Mouse (Mus musculus): ENCODE results near the gene Tmem217. TPM values are rescaled to one million over a fixed set of nuclear protein-coding genes. Genes with fewer than 3 reads are reported as not detected.

Gene Tmem217
- polyA plus RNA-seq, 1 experiment from 2014 or later = 1.2 TPM

- Histone ChIP-seq H3K27me3 (no peaks in the 10 kb centered on the region), H3K4me2 (no peak overlapping the region), H3K9me3 (replicated peaks) (no peaks in the 10 kb centered on the region), H3K4me1 (no peaks in the 10 kb centered on the region), H3K9ac (no peak overlapping the region), H3K36me3 (peaks cover 89% of the 10 kb centered on the region), H3K27ac (no peak overlapping the region), H3K4me3 (replicated peaks) (no peak overlapping the region)
- 88% methylated on average over 4 of the region's 4 CpGs for WGBS
- no peak for ATAC-seq (replicated peaks; ENCODE audit: low FRiP score)
Measured at GRCm38 (mm10) chr17:29579579-29580126, 27.5 kb upstream of the Tmem217 start.

- WGBS = 91% methylated on average over 6 of the region's 6 CpGs
- Histone ChIP-seq H3K4me3 (replicated peaks) (no peak overlapping the region), H3K4me1 (no peaks in the 10 kb centered on the region), H3K27ac (no peak overlapping the region), H3K9ac (no peak overlapping the region), H3K9me3 (replicated peaks) (no peaks in the 10 kb centered on the region), H3K36me3 (peaks cover 87% of the 10 kb centered on the region), H3K27me3 (no peaks in the 10 kb centered on the region), H3K4me2 (no peak overlapping the region)
- ATAC-seq (replicated peaks; ENCODE audit: low FRiP score) = no peak
Measured at GRCm38 (mm10) chr17:29569831-29570230, 17.6 kb upstream of the Tmem217 start.

GRCm38 (mm10) chr17:29568435-29568834 lies 16.2 kb upstream of the Tmem217 start:
- H3K27me3 ChIP-seq = no peaks in the 10 kb centered on the region
- no peak overlapping the region for H3K9ac ChIP-seq
- no peaks in the 10 kb centered on the region for H3K9me3 ChIP-seq (replicated peaks)
- no peaks in the 10 kb centered on the region for H3K4me1 ChIP-seq
- WGBS = 75% methylated on average over 15 of the region's 15 CpGs
- no peak for ATAC-seq (replicated peaks; ENCODE audit: low FRiP score)
- no peak overlapping the region for H3K27ac ChIP-seq
- H3K36me3 ChIP-seq = peaks cover 79% of the 10 kb centered on the region
- no peak overlapping the region for H3K4me2 ChIP-seq
- no peak overlapping the region for H3K4me3 ChIP-seq (replicated peaks)

GRCm38 (mm10) chr17:29565521-29565920 lies 13.3 kb upstream of the Tmem217 start:
- Histone ChIP-seq H3K27me3 (no peaks in the 10 kb centered on the region), H3K9me3 (replicated peaks) (no peaks in the 10 kb centered on the region), H3K4me1 (no peaks in the 10 kb centered on the region), H3K9ac (no peak overlapping the region), H3K27ac (no peak overlapping the region), H3K36me3 (peaks cover 51% of the 10 kb centered on the region), H3K4me2 (no peak overlapping the region), H3K4me3 (replicated peaks) (no peak overlapping the region)
- WGBS = over 99% methylated on average over 5 of the region's 5 CpGs
- ATAC-seq (replicated peaks; ENCODE audit: low FRiP score) = no peak

- peaks cover 5% of the 10 kb centered on the region for H3K36me3 ChIP-seq
- 39% methylated on average over 5 of the region's 5 CpGs for WGBS
- peak overlapping the region; percentile 34; the same call in 1 of the 2 replicates for H3K27ac ChIP-seq
- H3K27me3 ChIP-seq = no peaks in the 10 kb centered on the region
- no peak overlapping the region for H3K4me2 ChIP-seq
- no peak overlapping the region for H3K9ac ChIP-seq
- H3K4me1 ChIP-seq = peaks cover 26% of the 10 kb centered on the region
- no peak overlapping the region for H3K4me3 ChIP-seq (replicated peaks)
- no peaks in the 10 kb centered on the region for H3K9me3 ChIP-seq (replicated peaks)
- ATAC-seq (replicated peaks; ENCODE audit: low FRiP score) = no peak
Measured at GRCm38 (mm10) chr17:29558476-29558875, 6.3 kb upstream of the Tmem217 start.

- no peak overlapping the region for H3K9ac ChIP-seq
Measured at GRCm38 (mm10) chr17:29556893-29557292, 4.7 kb upstream of the Tmem217 start.

GRCm38 (mm10) chr17:29556456-29556855 lies 4.3 kb upstream of the Tmem217 start:
- Histone ChIP-seq H3K27me3 (no peaks in the 10 kb centered on the region), H3K4me1 (peaks cover 34% of the 10 kb centered on the region), H3K4me3 (replicated peaks) (no peak overlapping the region), H3K9ac (no peak overlapping the region), H3K9me3 (replicated peaks) (no peaks in the 10 kb centered on the region), H3K27ac (no peak overlapping the region; the same call in 1 of the 2 replicates), H3K36me3 (peaks cover 5% of the 10 kb centered on the region), H3K4me2 (no peak overlapping the region)
- 86% methylated on average over 10 of the region's 10 CpGs for WGBS
- ATAC-seq (replicated peaks; ENCODE audit: low FRiP score) = no peak

More at GRCm38 (mm10) chr17:29556893-29557292, 4.7 kb upstream of the Tmem217 start:
- peaks cover 30% of the 10 kb centered on the region for H3K4me1 ChIP-seq
- H3K4me3 ChIP-seq (replicated peaks) = no peak overlapping the region
- H3K27me3 ChIP-seq = no peaks in the 10 kb centered on the region
- no peak for ATAC-seq (replicated peaks; ENCODE audit: low FRiP score)
- peaks cover 5% of the 10 kb centered on the region for H3K36me3 ChIP-seq
- no peak overlapping the region for H3K4me2 ChIP-seq
- WGBS = 66% methylated on average over 7 of the region's 7 CpGs
- H3K9me3 ChIP-seq (replicated peaks) = no peaks in the 10 kb centered on the region
- no peak overlapping the region; the same call in 1 of the 2 replicates for H3K27ac ChIP-seq

- Histone ChIP-seq H3K9ac (no peak overlapping the region), H3K27ac (no peak overlapping the region), H3K4me2 (no peak overlapping the region), H3K36me3 (no peaks in the 10 kb centered on the region), H3K9me3 (replicated peaks) (no peaks in the 10 kb centered on the region), H3K27me3 (no peaks in the 10 kb centered on the region), H3K4me3 (replicated peaks) (no peak overlapping the region), H3K4me1 (peaks cover 53% of the 10 kb centered on the region)
- no peak for ATAC-seq (replicated peaks; ENCODE audit: low FRiP score)
Measured at GRCm38 (mm10) chr17:29554176-29554575, 2.0 kb upstream of the Tmem217 start.

GRCm38 (mm10) chr17:29551019-29551418 lies 1.2 kb downstream of the Tmem217 start:
- ATAC-seq (replicated peaks; ENCODE audit: low FRiP score) = no peak
- Histone ChIP-seq H3K4me2 (peak overlapping the region; percentile 77), H3K4me1 (peaks cover 27% of the 10 kb centered on the region), H3K9ac (0 out of 2 replicates have a peak overlapping the region, but pooled peaks have one; percentile 95), H3K36me3 (no peaks in the 10 kb centered on the region), H3K27ac (0 out of 2 replicates have a peak overlapping the region, but pooled peaks have one; percentile 77), H3K27me3 (no peaks in the 10 kb centered on the region), H3K9me3 (replicated peaks) (no peaks in the 10 kb centered on the region), H3K4me3 (replicated peaks) (peak overlapping the region; percentile 92)
- WGBS = 36% methylated on average over 6 of the region's 6 CpGs

- WGBS = under 1% methylated on average over 44 of the region's 44 CpGs
- ATAC-seq (replicated peaks; ENCODE audit: low FRiP score) = peak; percentile 97
- Histone ChIP-seq H3K9me3 (replicated peaks) (no peaks in the 10 kb centered on the region), H3K4me1 (peaks cover 27% of the 10 kb centered on the region), H3K4me2 (peak within 1 kb of the TSS; percentile 77), H3K27me3 (no peaks in the 10 kb centered on the region), H3K4me3 (replicated peaks) (peak within 1 kb of the TSS; percentile 92), H3K9ac (peak within 1 kb of the TSS; percentile 95), H3K36me3 (no peaks in the 10 kb centered on the region), H3K27ac (peak within 1 kb of the TSS; percentile 77)
Measured at GRCm38 (mm10) chr17:29549543-29550428, 2.4 kb downstream of the Tmem217 start, which contains the start of the genes Gm17657 and Tbc1d22b. Gm17657 (minus strand) TSS chr17:29549638. Tbc1d22b (plus strand) TSS chr17:29549785.

GRCm38 (mm10) chr17:29548994-29549393 lies 3.2 kb downstream of the Tmem217 start:
- Histone ChIP-seq H3K27me3 (no peaks in the 10 kb centered on the region), H3K9ac (no peak overlapping the region), H3K9me3 (replicated peaks) (no peaks in the 10 kb centered on the region), H3K4me3 (replicated peaks) (peak overlapping the region; percentile 92), H3K4me2 (peak overlapping the region; percentile 77), H3K36me3 (no peaks in the 10 kb centered on the region), H3K27ac (no peak overlapping the region), H3K4me1 (peaks cover 27% of the 10 kb centered on the region)
- no peak for ATAC-seq (replicated peaks; ENCODE audit: low FRiP score)
- 42% methylated on average over 8 of the region's 8 CpGs for WGBS

- 63% methylated on average over 3 of the region's 3 CpGs for WGBS
- Histone ChIP-seq H3K36me3 (no peaks in the 10 kb centered on the region), H3K27me3 (no peaks in the 10 kb centered on the region), H3K9me3 (replicated peaks) (no peaks in the 10 kb centered on the region), H3K4me1 (peaks cover 27% of the 10 kb centered on the region), H3K4me2 (no peak overlapping the region), H3K9ac (no peak overlapping the region), H3K4me3 (replicated peaks) (no peak overlapping the region), H3K27ac (no peak overlapping the region)
- no peak for ATAC-seq (replicated peaks; ENCODE audit: low FRiP score)
Measured at GRCm38 (mm10) chr17:29548494-29548893, 3.7 kb downstream of the Tmem217 start.

Measured in kidney, embryonic 15.5 days (tissue).